Mouse (Mus musculus) urinary bladder, postnatal 10 days (tissue): ENCODE results near the gene Tenm2.

Experiments used
- DNase-seq: peaks from one replicate; pipeline ENCODE4 v3.0.0; 2022; ENCODE audit warnings: low spot score

Tenm2 gene

DNA sequence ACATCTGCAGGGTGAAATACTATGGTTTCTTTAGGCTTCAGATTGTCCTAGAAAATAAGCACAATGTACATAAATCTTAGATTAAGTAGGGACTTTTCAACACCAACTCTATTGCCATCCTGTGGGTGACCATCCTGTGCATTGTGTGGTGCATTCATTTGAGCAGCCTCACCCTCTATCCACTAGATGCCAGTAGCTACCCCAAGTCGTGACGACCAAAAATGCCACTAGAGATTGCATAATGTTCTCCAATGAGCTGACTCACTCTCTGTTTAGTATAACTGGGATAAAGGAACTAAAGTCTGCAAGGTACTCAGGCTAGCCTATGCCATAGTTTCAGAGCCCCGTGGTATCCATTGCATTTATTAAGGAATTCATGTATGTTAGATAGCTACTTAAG lies 543.1 kb downstream of the Tenm2 start:
- no peak for DNase-seq

DNA sequence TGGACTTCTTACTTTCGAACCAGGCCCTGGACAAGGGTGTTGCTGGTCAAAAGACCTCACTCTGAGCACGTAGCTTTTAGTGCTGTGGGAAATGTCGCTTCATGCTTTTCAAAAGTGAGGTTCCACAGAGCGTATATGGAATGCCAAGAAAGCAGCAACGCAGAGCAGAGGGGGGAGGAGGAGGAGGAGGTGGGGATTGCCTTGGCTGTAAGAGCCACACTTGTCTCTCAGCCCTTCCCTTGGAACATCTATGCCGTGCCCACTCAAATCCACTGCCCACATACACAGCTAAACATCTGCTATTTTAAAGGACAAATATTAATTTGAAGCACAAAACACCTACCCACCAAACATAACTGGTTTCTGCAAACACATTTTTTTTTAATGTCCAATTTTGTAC lies 544.9 kb downstream of the Tenm2 start:
- DNase-seq: no peak

DNA sequence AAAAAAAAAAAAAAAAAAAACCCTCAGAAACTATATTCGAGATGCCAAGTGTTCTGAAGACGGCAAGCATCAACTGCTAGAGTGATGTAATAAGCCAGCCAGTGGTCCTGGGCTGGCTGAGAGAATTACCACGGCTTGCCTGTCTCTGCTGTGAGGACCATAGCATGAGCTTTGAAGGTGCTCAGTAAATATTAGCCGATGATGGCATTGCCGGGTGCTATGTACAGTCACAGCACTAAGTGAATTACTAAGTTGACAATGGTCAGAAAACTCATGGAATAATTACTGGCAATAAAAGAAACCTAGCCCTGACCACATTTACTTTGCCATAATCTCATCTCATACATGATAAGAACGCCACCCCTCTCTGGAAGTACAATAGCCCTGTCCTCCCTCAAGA lies 549.5 kb downstream of the Tenm2 start:
- DNase-seq: no peak

DNA sequence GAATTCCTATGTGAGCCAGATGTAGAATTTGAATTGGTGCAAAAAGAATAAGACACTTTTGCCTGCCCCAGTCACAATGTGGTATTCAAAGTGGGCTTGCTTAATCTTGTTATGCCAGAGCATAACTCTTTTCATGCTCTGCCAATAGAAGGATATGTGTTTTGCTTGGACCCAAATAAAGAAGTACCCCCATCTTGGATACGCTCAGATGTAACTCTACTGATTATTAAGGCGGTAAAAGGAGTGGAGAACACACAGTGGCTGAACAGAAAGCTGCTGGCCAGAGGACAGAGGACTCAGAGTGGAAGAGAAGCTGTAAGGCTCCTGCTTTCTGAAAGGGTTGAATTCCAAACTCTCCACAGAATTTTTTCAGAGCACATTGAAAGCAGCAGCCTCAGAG lies 556.4 kb downstream of the Tenm2 start:
- no peak for DNase-seq

DNA sequence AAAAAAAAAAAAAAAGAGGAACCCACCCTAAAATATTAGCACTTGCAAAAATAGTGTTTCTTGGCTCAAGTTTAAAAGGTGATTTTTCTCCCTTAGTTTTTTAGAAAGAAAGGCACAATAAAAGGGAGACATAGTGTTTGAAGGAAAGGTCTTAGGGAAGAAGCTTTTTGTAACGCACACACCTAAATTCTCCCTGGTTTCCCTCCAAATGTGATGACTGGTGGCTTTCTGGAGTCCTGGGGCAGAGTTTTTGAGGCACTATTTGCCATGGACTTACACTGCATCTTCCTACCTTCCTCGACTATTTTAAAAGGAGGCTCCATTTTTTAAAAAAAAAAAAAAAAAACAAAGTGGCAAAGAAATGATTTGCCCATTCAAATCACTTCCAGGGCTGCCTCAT lies 557.2 kb downstream of the Tenm2 start:
- DNase-seq: no peak

DNA sequence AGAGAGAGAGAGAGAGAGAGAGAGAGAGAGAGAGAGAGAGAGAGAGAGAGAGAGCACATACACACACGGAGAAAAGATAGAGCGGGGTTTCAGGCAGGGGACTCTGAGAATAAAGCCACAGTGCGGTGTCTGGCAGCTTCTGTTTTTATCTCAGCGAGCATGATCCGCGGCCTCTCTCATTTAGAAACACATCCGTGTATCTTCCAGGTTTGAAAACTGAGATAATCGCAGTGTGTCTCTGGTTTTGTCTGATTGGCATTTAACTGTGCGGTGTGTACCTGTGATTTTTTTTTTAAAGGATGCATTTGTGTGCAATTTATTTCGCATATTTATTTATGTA lies 557.7 kb downstream of the Tenm2 start:
- DNase-seq: no peak

DNA sequence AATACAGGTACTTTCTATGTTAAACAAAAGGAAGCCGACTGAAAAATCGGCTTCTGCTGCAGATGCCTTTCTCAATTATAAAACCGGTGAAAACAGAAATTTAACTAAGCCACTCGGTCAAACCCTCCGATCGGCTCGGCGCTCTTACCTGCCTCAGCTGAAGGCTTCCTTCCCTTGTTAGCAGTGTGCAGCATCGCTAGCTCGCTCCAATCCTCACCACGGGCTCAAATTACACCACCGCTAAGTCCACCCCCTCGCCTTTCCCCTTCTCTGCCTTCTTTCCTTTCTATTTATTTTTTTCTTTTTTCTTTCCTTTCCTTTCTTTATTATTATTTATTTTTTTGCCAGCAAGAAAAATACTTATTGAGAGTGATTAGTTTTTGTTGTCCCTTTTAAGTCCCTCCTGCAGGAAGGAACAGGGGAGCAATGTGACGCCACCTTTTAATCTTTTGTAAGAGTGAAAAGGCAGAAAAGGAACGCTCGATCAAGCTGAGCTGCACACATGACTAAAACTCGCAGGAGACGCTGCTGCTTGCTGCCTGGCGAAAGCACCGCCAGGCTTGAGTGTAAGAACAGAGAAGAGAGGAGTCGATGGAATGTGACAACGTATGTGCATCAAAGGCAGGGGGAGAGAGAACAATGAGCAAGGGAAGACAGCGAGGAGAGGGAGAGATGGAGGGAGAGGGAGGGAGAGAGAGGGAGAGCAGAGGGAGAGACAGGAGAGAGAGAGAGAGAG lies 558.3 kb downstream of the Tenm2 start:
- no peak for DNase-seq

DNA sequence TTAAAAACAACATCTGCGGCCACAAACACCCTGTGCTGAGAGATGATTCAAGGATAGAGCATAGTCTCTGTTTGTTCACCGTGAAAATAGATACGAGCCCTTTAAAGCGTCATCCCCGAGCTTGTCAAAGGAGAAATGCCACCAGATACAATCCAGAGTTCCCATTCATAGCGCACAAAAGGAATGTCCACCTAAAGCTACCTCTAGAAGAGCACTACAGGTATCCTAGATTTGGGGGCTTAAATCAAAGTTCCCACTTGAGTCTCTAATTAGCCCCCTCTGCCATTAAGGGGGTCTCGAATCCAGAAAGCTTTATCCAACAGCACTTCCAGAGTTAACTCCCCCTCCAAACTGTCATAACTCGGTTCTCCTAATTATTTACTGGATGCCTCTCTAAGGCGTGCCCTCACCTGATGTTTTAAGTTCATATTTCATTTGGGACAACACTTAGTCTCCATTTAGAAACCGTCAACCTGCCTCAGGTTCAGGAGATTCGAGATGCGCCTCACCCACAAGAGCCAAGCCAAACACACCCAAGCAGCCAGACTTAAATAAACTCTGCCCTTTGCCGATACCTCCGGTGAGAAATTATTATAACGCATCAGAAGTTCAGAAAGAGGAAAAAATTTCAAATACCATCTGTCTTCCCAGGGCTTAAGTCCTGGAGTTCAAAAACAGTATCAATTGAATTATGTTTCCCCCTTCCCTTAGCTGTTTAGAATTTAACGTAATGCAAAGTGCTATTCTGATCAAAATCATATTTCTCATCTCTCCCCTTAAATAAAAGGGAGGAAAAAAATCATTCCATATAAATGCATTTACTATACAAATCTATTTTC lies 559.1 kb downstream of the Tenm2 start:
- no peak for DNase-seq

DNA sequence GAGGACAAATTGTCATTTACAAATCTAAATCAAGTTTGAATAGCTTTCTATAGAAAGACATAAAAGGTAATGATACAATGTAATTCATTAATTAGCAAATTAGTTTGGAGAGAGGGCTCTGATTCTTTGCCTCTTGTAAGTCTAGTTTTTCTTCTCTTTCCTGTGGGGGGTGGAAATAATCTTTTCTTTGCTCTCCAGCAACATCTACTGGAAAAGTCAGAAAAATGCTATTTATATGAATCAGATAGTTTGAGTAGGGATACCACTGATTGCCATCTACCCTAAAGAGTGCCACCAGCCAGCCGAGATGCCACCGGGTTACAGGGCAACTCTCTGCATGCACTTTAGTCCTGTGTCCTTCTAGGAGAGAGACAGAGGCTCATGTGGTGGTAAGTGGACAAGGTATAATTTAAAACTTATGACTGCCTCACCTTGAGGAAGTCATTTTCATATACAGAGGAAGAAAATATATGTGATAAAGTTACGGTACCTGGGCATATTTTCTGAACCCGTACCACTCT lies 560.8 kb downstream of the Tenm2 start:
- DNase-seq: no peak

DNA sequence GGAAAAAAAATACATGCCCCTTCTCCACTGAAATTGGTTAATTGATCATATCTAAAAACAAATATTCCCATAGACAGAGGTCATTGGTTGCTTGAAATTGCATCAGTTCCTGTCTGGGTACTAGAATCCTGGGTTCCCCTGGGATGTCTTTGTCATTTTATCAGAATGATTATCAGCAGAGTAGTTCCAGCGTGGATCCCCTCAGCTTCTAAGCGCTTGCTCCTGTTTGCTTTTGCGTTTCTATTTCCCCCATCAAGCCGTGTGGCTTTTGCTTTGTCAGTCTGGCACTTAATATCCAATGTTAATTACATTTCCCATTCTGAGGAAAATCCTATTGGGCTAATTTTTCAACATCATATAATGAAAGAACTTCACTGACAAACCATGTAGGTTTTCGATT lies 561.6 kb downstream of the Tenm2 start:
- no peak for DNase-seq

DNA sequence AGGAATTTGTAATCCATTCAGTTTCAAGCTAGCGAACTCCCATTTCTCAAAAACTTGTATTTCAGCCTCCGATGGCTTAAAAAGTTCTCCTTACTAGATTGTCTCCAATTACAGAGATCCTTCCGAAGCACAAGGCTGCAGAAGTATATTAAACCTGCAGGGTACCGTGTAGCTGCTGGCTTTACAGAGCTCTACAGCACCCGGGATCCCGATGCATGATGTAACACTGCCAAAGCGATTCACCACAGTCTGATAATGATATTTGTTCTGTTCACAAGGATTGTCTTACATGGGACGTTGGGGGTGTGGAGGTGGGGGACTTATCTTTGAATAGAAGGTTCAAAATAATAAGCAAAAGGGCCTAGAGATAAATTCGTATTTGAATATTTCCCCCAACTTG lies 564.6 kb downstream of the Tenm2 start:
- DNase-seq: no peak

DNA sequence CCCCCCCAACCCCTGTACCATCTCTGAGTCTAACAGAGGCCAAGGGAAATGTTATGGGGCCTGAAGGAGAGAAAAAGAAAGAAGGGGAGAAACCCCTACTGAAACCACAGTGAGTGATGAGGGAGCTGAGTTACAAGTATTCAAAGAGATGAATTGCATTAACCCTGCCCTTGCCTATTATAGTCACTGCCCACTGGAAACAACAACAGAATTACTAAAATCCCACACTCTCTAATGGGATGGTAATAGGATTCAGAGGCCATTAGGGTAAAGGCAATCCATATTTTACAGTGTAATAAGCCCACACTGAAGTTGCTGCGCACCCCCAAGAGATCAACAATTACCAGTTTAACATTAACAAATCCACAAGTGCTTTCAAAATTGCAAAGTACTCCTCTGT lies 571.7 kb downstream of the Tenm2 start:
- no peak for DNase-seq

DNA sequence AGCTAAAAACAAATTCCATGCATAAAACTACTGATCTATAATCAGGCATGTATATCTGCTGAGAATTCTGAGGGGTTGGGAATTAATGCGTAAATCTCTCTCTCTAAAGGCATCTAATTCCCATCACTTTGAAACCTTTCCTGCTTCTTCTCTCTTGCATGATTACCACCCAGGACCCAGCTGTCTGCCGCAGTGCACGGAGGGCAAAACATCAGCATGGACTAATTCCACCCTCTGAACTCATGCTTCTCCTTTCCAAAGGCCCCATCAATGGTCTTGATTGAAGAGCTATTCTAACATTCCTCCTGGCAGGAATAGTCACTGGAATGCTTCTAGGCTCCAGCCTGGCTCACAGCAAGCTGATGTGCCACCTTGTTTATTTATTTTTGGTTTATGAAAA lies 572.2 kb downstream of the Tenm2 start:
- no peak for DNase-seq

DNA sequence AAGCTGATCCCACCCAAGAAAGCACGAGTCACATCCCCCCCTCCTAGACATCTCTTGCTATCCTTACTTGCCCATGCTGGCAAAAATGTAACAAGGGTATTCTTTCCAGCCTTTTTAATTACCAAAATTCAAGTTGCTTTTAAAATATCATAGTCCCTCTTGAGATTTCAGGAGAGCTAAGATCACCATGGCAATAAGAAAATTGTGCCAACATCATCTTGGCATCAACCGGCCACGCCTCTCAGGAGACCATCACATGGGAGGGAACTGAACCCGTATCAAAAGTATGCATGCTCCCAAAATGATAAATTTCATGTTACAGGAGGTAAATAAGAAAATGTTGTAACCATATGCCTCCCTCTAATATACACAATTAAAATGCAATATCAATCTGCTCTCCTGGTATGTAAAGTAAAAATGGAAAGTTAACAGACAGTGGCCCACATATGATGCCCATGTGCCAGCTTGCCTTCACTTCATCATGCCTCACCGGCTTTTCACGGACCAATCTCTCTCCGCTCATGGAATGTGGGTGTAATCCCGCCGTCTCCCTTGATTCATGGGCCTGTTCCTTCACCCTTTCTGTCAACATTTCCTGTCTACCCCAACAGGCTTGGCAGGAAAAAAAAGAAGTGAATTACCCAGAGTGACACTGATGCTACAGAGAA lies 582.0 kb downstream of the Tenm2 start:
- no peak for DNase-seq

DNA sequence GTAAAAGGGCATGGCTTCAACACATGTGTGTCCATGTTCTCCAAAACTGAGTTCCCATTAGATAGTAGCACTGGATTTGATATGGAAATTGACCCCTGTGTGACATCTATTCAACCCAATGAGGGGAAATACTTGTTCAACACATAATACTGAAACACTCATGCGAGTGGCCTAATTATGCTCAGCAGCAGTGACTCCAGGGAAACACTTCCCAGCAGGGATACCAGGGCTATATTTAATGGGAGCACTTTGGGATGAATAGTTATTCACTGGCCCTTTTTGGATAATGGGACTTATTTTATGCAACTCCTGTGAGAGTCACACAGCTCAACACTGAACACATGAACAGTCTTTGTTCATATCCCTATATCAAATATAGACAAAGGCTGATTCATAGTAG lies 588.6 kb downstream of the Tenm2 start:
- no peak for DNase-seq

DNA sequence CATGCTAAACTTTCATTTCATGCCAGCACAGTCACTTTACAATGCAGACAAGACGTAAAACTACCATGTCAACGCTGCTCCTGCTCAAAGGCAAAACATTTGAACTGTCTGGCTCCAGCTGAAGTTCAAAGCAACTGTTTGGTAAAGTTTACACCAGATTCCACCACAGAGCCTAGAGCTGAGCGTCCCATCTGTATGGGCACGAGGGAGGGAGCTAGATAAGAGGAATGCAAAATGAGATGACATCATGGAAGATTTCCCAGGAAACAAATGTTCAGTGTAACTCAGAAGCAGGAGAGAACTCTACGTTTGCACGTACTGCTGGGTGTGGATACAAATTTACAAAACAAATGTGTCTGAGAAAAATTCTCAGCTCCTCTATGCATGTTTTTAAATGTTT lies 600.7 kb downstream of the Tenm2 start:
- no peak for DNase-seq

DNA sequence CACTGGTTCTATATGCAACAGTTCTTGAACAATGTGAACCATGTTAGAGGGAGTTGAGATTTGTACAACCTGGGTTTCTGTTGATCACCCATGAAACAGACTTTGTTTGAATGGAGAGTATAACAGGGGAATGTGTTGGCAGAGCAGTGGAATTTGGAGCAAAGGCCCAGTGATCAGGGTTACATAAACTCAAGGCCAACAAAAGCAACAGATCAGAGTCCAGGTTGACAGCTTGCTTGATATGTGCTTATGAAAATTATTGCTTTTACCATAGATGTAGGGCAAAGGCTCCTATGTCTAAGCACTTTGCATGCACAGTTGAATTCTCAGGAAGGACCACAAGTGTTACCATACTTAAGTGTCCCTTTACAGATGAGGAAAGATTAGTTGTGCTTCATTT lies 603.6 kb downstream of the Tenm2 start:
- no peak for DNase-seq

DNA sequence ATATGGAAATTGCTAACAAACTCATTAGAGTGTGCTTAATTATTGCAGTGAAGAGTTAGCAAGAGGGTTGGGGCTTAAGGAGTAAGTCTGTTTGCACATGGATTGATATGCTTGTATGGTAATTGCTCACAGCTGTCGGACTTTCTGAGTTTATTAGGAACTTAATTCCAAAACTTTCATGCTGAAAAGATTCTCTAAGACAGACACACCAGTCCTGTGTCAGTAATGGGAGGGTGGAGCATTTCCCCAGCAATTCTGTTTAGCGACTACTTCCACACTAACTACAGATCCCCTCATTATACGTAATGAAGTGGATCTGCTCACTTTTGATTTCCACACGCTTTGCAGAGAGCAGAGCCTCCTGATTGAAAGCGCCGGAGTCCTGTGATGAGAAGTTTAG lies 622.0 kb downstream of the Tenm2 start:
- no peak for DNase-seq

DNA sequence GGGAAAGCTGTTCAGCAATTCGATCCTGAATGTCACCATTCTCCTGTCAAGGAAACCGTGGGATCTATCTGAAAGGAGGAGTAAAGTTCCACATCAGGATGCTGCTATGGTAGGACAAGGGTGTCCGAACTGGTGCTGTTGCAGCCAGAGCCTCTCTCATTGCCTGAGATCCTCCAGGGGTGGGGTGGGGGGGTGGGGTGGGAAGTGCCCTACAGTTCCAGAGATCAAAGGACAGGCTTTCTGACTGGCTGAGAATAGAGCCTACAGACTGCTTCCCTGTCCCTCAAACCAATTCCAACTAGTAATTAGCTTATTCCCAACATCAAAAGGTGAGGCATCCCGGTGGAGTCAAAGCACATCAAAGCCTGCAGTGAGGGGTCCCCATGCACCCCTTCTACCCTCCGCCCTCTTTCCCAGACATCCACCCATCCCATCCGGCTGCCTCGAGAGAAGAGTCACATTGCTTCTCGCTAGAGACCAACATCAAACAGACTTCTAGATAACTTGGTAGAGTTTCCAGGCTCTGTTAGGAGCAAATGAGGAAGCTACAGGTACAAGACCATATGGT lies 630.9 kb downstream of the Tenm2 start:
- DNase-seq: no peak

DNA sequence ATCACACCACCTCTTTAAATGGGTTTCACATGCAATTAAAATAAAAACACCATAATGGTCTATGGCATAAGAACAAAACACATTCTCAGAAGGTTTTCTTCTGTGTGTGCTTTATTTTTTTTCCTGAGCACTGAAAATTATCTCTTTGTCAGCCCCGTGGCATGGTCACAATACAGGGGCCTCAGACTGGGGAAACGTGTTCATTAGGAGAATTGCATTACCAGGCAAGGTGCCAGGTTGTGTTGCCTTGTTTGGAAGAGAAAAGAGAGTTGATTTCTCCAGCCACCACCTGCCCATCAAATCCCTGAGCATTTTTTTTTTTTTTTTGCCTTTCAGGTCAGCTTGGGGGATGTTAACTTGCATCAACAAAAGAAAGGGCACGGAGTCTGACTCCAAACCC lies 631.5 kb downstream of the Tenm2 start:
- DNase-seq: no peak

DNA sequence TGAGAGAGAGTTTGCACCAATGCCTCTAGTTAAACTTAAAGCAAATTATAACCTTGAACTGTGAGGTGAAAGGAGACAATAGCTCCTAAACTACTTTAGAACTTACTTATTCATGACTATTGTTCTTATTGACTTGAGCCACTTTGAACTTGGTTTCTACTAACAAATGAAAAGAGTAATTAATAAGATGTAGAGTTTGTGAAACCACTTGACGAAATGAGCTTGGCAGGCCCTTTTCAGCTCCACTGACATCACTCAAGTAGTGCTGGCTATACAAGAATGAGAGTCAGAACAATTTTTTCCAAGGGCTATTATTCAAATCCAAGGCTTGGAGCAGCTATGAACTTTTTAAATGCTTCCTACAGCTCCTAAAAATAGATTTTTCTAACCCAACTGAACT lies 643.3 kb downstream of the Tenm2 start:
- DNase-seq: no peak

DNA sequence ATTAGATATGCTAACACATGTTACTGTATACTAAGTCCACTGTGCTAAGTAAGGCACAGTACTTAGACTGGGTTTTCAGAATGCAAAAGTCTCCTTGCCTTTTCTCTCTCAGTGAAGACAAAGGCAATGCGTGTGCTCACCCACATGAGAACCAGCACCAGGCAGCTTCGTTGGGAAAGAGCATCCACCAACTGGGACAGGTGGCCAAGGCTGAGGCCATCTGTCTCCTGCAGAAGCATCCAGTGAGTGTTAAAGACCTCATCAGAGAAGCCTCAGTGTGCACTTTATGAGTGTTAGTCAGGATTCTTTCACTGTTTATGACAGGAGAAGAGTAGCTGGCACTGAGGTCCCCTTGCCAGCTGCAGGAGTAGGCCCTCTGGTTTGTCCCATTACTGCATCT lies 669.6 kb downstream of the Tenm2 start:
- no peak for DNase-seq

DNA sequence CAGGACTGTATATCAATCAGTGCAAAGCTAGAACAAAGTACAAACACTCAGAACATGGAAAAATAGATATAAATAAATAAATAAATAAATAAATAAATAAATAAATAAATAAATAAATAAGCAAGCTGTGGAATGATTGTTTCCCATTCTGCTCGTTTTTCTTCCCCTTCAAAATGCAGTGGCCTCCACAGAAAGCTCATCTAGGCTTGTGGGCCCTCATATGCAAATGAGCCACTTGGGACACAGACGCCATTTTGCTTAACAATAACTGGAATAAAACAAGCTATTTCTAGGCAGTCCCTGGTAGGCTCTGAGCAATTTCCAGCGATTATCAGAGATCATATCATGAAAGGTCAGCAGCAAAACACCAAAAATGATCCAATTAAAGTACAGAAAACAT lies 672.9 kb downstream of the Tenm2 start:
- no peak for DNase-seq
